Mouse (Mus musculus) kidney, postnatal 25 days (tissue): ENCODE measurements at regions not wholly inside any gene's neighbourhood (a gene's known extent, or its start where the extent isn't known, plus 50 kb on each side); places are given as distances from the start of the nearest gene placed in this dataset.

Source experiments
- DNase-seq, 2 experiments: peaks; one replicate each; pipeline ENCODE4 v3.0.0; 2021; ENCODE audit warnings: mixed read lengths in 2 of 2

DNA sequence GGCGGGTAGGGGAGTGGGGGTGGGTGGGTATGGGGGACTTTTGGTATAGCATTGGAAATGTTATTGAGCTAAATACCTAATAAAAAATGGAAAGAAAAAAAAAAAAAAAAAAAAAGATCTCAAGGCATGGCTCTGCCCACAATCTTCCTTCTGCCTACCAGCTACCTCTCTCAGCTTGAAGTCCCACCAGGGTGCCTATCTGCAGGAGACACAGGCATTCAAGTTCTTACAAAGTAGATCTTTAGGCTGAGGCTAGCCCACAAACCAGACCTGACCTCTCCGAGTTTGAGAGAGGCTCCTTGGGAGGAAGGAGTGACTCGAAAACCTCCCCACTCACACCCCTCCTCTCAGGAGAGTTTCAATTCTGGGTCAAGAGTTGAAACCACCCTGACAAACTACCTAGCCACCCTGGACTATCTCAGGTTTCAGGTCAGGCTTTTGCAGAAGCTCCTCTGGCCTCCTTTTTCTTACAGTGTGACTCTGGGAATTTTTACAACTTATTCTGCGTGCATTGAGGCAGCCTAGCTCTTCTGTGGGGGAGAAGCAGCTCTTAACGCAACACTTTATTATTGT is 187.6 kb upstream of the Cxcr4 start:
- no peak for DNase-seq

DNA sequence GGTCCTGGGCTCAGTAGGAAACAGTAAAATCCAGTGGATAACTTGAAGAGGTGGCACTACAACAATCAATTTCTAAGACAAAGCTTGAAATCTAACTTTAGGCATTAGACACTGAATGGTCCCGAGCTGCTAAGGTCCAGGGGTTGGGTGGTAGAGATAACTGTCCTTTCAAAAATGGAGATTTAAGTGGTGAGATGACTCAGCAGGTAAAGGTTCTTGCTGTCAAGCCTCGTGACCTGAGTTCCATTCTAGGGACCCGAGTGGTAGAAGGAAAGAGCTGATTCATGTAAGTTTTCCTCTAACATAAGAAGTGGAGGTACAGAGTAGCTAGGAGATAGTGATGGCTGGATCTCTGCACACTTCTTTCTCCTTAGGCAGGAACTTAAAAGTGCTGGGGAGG is 180.3 kb upstream of the Cxcr4 start:
- DNase-seq, result no peak

DNA sequence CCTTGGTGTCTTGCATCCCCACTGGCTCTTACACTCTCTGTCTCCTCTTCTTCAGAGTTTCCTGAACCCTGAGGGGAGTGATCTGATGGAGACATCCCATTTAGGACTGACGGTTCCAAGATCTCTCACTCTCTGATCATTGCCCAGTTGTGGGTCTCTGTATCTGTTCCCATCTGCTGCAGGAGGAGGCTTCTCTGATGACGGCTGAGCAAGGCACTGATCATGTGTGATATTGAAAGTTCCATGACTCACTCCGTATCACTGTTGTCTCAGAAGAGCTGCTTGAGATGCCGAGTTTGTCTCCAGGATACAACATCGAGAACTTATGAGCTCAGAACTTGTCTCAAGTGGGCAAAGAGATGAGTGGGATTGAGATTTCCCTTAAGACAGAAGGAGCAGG is 178.7 kb upstream of the Cxcr4 start:
- DNase-seq, result no peak

DNA sequence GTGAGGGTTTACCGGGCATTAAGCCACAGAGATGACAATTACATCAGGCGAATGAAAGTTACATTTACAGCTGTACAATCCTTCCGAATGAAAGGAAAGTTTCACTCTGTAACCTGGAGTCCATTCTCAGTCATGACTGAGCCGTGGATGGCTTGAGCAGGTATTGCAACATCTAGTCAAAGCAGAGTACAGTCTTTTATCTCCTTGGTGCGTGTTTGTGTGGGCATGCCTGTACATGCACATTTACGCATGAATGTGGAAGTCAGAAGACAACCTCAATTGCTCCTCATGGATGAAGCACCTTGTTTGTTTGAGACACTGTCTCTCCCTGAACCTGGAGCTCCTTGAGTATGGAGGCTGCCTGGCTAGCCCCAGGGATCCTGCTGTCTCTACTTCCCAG is 175.9 kb upstream of the Cxcr4 start:
- no peak for DNase-seq

DNA sequence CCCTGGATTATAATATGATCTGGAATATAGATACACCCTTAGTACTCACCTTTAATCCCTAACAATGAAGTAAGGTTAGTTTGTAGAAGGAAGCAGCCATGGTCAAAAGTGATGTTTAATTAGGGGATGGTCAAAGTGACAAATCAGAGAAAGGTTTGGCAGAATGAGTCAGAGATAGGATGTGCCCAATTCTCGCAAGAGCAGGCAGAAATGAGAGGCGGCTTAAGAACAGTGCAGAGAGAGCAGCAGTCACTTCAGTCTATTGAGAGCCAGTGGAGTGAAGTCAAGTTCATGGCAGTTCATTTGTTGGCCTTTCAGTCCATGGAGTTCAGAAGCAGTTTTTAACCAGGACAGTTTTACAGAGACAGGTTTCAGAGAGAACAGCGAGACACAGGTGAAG is 175.3 kb upstream of the Cxcr4 start:
- no peak for DNase-seq

DNA sequence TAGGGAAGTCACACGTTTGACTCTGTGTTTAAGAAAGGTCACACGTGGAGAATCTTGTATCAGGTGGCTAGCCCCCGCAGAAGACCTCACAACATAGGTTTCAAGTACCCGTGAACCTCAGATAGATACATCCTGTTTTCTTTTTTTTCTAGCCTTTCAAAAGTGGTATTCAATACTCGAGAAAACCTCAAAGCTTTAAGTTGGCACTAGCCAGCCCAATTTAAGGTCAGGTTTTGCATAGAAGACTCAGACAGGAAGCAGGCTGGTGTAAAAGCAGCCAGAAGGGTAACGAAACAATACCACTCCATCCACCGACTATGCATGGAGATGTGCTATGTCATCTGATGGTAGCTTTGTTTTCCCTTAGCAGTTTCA is 174.8 kb upstream of the Cxcr4 start:
- DNase-seq, result no peak

DNA sequence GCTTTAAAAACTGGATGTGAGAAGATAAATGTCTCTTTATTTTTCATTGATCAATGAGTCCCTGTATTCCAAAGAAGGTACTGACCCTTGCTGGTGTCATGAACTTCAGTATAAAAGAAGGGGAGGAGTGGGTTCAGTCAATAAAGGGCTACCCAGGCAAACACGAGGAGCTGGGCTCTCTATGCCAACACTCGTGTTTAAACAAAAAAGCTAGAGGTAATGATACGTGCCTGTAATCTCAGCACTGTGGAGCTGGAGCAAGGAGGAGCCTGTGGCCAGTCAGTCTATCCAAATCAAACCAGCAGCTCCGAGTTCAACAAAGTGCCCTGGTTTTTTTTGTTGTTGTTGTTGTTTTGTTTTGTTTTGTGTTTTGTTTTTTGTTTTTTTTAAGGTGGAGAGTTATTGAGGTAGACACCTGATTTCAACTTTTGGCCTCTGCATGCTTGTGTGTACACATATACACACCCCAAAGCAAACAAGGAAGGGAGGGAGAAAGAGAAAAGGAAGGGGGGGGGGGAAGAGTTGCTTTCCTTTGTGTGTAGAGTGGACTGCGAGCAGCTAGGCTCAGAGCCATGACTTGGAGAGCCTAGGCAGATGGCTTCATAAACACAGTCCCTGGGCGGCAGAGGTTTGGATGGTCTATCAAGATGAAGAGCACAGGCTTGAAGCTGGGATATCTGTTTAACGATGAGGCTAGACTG is 174.2 kb upstream of the Cxcr4 start:
- no peak for DNase-seq

DNA sequence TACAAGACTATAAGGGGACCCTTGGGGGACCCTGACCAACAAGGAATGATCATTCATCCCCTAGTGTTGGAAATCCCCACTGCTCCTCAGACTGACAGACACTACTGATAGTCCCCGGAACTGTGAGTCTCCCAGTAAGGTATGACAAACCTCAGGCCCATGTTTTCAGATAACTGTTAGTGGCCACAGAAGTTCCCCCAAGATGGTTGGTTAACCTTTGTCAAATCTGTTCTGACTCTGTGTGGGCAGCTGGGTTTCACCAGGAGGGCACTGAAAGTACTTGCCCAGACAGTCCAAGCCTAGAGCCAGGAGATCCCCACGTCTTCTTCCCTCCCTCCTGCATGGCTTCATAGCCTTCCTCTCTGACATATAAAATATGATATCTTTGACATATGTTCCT is 173.5 kb upstream of the Cxcr4 start:
- no peak for DNase-seq

DNA sequence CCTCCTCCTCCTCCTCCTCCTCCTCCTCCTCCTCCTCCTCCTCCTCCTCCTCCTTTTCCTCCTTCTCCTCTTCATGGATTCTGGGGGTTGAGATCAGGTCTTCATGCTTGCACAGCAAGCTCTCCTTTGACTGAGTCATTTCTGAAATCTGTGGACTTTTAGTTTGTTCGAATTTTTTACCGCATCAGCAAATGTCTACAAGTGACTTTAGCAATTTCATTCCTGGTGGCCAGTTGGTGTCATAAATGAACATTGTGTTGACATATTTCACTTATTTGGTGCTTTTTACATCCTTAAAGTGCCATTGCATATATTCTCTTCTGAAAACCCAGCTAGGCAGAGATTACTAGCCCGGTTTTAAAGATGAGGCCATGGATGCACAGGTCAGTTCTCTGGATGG is 173.0 kb upstream of the Cxcr4 start:
- no peak for DNase-seq

DNA sequence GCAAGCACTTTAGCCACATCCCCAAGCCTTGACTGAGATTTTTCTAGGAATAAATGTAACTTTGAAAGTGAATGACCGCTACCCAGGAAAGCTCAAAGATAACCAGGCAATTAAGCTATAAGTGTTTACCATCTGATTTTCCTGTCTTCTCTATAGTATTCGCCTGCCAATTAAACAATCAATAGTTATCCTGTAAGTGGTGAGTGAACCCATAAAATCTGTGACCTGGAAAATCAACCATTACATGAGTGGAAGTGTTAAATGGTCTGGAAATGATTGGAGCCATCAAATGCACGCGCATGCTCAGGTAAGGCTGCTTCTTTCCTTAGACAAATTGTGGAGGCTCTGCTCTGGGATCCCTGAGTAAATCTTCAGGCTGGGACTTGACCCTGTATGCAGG is 170.8 kb upstream of the Cxcr4 start:
- no peak for DNase-seq

DNA sequence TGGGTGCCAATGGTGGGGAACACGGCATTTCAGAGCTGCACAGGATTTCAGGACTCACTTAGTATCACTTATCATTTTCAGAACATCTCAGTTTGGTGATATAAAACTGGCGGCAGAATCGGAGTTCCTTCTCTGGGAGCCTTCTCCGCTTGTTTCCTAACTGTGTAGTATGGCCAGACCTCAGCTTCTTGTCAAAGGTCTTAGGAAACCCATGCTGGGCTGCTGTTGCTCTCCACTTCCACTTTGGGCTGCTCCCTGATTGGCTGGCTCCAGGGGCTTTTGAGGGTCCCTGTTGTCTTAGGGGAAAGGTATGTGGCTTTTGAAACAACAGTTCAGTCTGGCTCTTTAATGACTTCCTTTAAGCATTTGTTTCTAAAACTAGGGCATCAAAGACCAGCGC is 170.0 kb upstream of the Cxcr4 start:
- DNase-seq, result no peak

DNA sequence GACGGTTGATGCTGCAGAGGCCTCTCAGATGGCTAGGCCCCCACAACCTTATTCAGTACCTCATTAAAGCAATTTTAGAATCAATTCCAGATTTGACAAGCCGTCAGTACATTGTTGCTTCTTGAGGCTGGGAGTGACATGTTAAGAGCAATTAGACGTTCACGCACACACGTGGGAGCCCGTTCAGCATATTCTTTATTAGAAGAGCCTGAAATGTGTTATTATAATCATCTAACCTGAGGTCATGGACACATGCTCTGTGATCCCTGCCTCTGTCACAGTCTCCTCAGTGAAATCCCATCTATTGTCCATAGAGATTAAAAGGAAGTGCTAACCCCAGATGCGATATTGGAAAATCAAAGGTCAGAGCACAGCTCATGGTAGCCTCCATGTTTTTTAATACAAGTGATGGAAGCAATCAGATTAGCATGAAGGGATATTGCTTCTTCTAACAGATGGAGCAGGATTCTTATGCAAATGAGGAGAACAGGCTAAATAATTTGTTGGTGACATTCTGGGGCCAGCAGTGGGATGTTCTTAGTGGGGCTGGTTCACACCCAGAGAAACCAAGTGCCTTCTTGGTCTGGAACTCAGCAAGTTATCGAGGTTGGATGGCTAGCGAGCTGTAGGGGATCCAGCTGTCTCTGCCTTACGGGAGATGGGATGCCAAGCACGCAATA is 166.8 kb upstream of the Cxcr4 start:
- DNase-seq, result no peak

DNA sequence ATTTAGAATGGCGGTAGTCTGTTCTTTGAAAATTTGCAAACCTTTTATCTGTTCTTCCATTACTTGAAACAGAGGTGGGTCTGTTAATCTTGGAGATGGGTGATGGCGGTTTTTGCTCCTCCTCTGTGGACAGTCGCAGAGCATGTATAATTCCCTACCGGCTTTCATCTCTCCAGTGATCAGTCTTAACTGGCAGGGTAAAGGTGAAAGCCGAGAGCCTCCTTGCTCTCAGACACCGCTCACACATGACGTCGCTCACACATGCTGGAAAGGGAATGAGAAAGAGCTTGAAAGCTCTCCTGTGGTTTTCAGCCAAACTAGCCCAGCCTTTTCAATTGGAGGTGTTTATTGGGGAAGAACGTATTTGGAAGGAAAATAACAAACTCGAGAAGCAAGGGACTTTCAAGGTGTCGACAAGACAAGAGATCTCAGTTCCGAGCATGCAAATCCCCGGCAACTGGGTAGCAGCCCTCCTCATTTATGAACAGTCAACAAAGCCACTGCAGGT is 166.3 kb upstream of the Cxcr4 start:
- no peak for DNase-seq

DNA sequence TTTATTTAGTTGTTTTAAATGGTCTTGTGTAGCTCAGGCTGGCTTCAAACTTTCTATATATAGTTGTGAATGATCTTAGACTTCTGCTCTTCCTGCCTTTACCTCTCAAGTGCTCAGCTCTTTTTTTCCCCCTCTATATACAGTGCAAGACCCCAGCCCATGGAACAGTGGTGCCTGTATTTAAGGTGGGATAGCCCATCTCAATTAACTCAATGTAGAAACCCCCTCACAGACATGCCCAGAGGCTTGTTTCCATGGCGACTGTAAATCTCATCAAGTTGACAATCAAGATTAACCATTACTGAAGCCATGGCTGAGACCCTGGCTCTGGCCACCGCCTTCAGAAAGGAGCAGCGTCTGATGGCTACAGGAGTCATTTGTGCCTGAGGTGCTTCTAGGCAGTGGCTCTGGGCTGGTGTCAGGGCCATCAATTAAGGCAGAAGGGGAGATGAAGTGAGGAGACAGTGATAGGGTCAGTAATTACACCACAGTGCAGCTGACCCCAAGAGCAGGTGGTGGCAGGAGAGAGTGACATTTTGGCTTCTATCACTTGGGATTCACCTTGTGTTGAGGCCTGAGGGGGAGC is 161.4 kb upstream of the Cxcr4 start:
- DNase-seq, result no peak

DNA sequence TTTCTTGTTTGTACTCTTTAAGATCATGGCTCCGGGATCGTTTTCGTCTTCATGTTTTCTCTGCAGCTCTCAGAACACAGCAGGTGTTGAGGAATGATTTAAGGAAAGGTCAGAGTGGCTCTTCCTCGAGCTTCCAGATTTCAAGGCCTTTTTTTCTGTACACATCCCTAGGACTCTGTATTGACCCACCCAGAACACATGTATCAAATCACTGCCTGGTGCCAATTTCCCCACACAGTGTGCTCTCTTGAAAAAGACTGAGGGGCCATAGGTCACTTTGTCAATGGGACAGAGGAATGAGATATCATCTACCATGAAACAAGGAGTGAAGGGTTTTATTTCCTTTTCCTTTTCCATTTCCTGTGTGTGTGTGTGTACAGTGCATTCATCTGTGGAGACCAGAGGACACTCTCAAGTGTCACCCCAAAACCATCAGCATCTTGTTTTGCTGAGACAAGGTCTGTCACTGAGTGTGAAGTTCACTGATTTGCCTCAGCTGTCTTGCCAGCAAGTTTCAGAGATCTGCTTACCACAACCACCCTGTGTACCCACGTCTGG is 157.4 kb upstream of the Cxcr4 start:
- DNase-seq, result no peak

DNA sequence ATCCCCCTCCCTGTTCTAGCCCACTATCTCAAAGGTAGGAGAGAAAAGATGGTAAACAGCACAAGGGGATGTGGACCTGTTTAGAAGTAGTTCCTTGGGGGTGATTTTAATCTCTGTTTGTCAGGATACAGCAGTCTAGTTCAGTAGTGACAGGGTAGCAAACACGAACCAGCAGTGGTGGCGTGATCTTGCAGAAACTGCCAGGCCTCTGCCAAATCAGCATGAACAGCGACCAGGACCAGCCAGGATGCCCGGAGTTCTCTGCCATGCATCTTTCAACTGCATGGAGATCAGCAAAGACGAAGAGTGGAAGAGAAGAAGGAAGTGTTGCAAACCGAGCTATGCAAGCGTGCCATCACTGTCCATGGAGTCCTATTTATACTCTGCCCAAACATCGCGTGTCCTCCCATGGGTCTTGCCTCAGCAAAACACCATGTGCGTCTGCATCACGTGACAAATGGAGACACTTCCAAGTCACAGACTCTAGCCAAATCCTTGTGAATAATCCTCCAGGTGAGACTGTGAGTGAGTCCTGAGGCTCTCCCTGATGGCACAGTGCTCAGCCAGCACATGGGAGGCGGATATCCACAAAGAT is 155.2 kb upstream of the Cxcr4 start:
- no peak for DNase-seq

DNA sequence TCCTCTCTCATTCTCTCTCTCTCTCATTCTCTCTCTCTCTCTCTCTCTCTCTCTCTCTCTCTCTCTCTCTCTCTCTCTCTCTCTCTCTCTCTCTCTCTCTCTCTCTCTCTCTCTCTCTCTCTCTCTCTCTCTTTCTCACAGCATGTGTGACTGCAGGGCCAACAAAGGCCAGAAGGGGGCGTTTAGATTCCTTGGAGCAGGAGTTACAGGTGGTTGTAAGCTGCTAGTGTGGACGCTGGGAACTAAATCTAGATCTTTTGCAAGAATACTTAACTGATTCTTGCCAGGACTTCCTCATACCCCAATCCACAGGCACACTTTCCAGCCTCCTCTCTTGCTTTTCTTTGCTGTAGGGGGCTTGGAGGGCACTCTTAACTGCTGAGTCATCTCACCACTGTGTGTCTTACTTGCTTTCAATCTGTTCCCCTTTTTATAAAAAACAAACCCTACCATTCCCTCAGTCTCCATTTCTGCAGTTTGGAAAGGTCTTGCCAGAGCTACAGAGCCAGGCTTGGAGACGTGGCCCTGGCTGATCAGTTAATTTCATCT is 154.4 kb upstream of the Cxcr4 start:
- no peak for DNase-seq

DNA sequence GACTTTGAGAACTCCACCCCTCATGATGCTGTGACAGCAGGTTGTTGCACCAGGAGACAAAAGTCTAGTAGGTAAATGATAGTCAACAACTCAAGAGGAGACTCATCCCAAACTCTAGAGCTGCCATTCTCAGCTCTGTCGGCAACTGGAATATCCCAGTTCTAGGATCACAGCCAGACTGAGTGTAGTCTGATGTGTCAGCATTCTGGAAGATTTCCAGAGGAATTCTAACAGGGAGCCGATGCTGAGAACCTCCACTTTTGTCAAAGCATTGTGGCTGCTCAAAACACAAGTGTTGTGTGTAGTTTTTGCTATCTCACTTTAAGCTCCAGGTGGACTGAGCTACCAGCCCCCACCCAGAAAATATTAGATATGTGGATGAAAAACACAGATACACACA is 148.5 kb upstream of the Cxcr4 start:
- peak in 1 of 2 experiments; percentile 14 for DNase-seq

DNA sequence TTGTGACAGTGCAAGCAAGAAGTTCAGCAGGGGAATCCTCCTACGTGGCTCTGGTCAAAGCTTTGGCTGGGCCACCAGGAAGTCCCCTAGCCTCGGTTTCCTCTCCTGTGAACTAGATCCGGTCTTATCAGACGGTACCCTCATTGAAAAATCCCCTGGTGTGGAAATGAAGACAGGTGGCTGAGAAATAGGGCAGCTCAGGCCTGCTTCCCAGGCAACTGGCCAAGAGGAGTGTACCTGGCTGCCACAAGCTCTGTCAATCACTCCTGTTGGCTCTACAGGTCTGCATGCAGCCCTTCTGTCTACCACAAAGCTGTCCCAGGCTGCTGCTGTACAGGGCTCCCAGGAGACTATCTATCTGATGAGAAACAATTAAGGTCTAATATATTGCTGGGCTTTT is 146.1 kb upstream of the Cxcr4 start:
- no peak for DNase-seq

DNA sequence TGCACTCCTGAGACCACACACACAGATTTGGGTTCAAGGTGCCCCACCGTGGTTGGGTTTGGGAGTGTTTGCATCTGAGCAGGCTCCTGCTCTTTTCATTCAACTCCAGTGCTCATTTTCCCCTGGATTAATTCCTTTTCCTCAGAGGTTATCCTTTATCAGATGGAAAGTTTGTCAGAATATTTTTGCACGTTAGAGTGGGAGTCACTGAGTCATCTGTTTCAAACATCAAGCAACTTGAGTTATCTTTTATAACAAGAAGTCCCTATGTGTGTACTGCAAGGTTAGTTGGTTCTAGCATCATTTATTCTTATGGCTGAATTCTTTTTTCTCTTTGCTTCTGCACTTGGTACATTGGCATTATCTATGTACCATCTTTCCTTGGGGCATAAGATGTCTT is 142.8 kb upstream of the Cxcr4 start:
- no peak for DNase-seq

DNA sequence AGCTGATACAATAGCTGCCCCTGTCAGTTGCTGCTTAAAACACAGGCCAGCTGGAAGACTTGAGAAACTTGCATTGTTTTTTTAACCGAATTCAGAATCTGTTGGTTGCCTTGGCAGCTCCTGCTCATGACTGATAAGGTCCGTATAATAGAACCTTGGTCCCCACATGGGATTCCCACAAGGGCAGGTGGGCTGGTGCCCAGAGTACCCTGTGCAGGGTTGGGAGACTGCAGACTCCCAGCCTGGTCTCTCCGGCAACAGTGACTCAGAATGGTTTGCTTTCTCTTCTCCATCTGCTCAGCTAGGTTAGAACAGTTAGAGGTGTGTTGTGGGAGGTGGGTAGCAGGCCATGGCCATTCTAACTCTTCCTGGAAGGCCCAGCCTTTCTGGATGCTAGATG is 139.4 kb upstream of the Cxcr4 start:
- DNase-seq, result no peak

DNA sequence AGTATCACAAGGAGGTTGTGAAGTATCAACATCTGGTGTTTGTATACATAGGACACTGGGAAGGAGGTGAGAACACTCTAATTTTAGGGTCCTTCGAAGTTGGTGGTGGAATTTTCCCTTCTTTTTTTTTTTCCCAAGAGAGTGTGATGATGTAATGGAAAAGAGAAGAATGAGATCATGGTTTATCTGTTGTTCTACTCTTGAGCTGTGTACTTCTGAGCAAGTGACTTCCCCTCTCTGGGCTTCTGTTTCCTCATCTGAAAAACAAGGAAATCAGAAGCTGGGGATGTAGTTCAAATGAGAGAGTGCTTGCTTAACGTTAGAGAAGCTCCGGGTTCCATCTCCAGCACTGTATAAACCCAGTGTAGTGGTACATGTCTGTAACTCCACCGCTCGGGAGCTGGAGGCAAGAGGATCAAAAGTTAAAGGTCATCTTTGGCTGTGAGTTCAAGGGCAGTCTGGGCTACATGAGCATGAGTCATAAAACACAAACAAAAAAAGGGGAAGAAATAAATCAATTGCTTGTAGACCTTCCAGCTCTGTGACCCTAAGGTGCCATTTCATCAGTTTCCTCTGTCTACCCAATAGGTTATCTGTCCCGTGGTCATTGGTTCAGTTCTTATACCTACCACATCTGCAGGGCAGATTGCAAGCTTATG is 132.5 kb upstream of the Cxcr4 start:
- DNase-seq, result no peak
